Mouse (Mus musculus) liver, adult 10 weeks (tissue): ENCODE results near the gene Mctp2. TPM values are rescaled to one million over a fixed set of nuclear protein-coding genes. Genes with fewer than 3 reads are reported as not detected.

Experiments
- polyA plus RNA-seq: library from polyadenylated mRNA; stranded (reverse); fragments of 350-450 nt; fragmentation: Illumina TruSeq; extraction: RNeasy Lipid Tissue Mini Kit (QIAGEN cat#74804); gene quantifications from one replicate; pipeline ENCODE4 v1.2.3, GENCODE M21; 2014; ENCODE audit warnings: low read depth, low replicate concordance

Gene Mctp2
- polyA plus RNA-seq = 12.3 TPM

GRCm38 (mm10) chr7:72306382-72306841 lies at the start of gene Mctp2:
Gene Mctp2 (minus strand): TSS chr7:72306608.

